Mouse (Mus musculus) heart, embryonic 15.5 days (tissue): ENCODE results near the gene Pdzd9. TPM values are rescaled to one million over a fixed set of nuclear protein-coding genes. Genes with fewer than 3 reads are reported as not detected.
"Not testable (repeated sequence)": the region's sequence is repeated elsewhere in the genome, so short reads cannot be mapped to it uniquely, and the experiment has no call there.

Source experiments
- ATAC-seq: fragments of 200-750 bp; cut with Nextera tagmentation; replicated peaks from 2 replicates; pipeline ENCODE4 v1.8.0; 2017; ENCODE audit warnings: low read depth, moderate TSS enrichment; ENCODE audit not compliant: insufficient number of reproducible peaks, insufficient read depth, low FRiP score
- H3K27ac ChIP-seq: fragments of 300-500 bp; sonication (generic); 2 replicates; pipeline ENCODE4 v1.5.1; 2015; ENCODE audit warnings: mild to moderate bottlenecking, inconsistent platforms
- H3K27me3 ChIP-seq: fragments of 300-500 bp; sonication (generic); 2 replicates; pipeline ENCODE4 v1.6.1; 2015; ENCODE audit warnings: inconsistent platforms
- H3K36me3 ChIP-seq: fragments of 300-500 bp; sonication (generic); 2 replicates; pipeline ENCODE4 v1.6.1; 2015; ENCODE audit warnings: mild to moderate bottlenecking, inconsistent platforms
- H3K4me1 ChIP-seq: fragments of 300-500 bp; sonication (generic); replicated peaks from 2 replicates; pipeline ENCODE4 v1.6.1; 2015; ENCODE audit warnings: inconsistent platforms
- H3K4me2 ChIP-seq: fragments of 300-500 bp; sonication (generic); 2 replicates; pipeline ENCODE4 v1.6.1; 2015; ENCODE audit warnings: inconsistent platforms, mild to moderate bottlenecking, moderate library complexity
- H3K4me3 ChIP-seq: fragments of 300-500 bp; sonication (generic); 2 replicates; pipeline ENCODE4 v1.5.1; 2015; ENCODE audit warnings: mild to moderate bottlenecking, inconsistent platforms
- H3K9ac ChIP-seq: fragments of 300-500 bp; sonication (generic); 2 replicates; pipeline ENCODE4 v1.6.1; 2015; ENCODE audit warnings: mild to moderate bottlenecking, inconsistent platforms
- H3K9me3 ChIP-seq: fragments of 300-500 bp; sonication (generic); replicated peaks from 2 replicates; pipeline ENCODE4 v1.6.1; 2016; ENCODE audit warnings: inconsistent platforms
- WGBS: fragments of 180-500 bp; shearing (Covaris S2); methylation state at CpG from one replicate; pipeline ENCODE4 v1.1.7; 2015; ENCODE audit warnings: mixed read lengths; 5-methylcytosine and 5-hydroxymethylcytosine counted together
- polyA plus RNA-seq: library from polyadenylated mRNA; unstranded; fragments of >200 nt; fragmentation: Nextera tagmentation; extraction: Ambion mirVana; gene quantifications from 2 replicates; pipeline ENCODE4 v1.2.1, GENCODE M21; 2015

Gene Pdzd9
- polyA plus RNA-seq = 0.34 and 0.45 TPM in 2 replicates

GRCm38 (mm10) chr7:120670153-120670875 lies at the start of gene Pdzd9:
TSS of gene Pdzd9 (minus strand) at chr7:120670343.
- no peaks in the 10 kb centered on the region for H3K27me3 ChIP-seq
- no peak within 1 kb of the TSS for H3K4me3 ChIP-seq
- H3K4me2 ChIP-seq = peak within 1 kb of the TSS; percentile 36
- no peak for ATAC-seq
- no peak within 1 kb of the TSS for H3K9ac ChIP-seq
- no peak within 1 kb of the TSS for H3K27ac ChIP-seq
- H3K36me3 ChIP-seq = no peaks in the 10 kb centered on the region
- 15% methylated on average over 14 of the region's 14 CpGs for WGBS
- H3K4me1 ChIP-seq = 0 out of 2 replicates have a peak, but pooled peaks cover 5% of the 10 kb centered on the region
- H3K9me3 ChIP-seq = no peaks in the 10 kb centered on the region

- Histone ChIP-seq H3K4me2 (no peak overlapping the region), H3K27ac (no peak overlapping the region), H3K9me3 (no peaks in the 10 kb centered on the region), H3K4me1 (peaks cover 3% of the 10 kb centered on the region; the same call in 1 of the 2 replicates), H3K27me3 (no peaks in the 10 kb centered on the region), H3K9ac (no peak overlapping the region), H3K36me3 (no peaks in the 10 kb centered on the region), H3K4me3 (no peak overlapping the region)
- WGBS = 52% methylated on average over 2 of the region's 2 CpGs
- no peak for ATAC-seq
These were observed 47.1 kb upstream of the Pdzd9 start for GRCm38 (mm10) chr7:120717261-120717660.

GRCm38 (mm10) chr7:120713951-120714350 lies 43.8 kb upstream of the Pdzd9 start:
- not testable (repeated sequence) for H3K4me1 ChIP-seq, H3K27me3 ChIP-seq, H3K4me3 ChIP-seq, H3K9ac ChIP-seq, ATAC-seq, H3K36me3 ChIP-seq, H3K9me3 ChIP-seq
- Histone ChIP-seq H3K4me2 (peak overlapping the region; percentile 26; the same call in 1 of the 2 replicates), H3K27ac (peak overlapping the region; percentile 63)
- WGBS = 60% methylated on average over 11 of the region's 11 CpGs

- Histone ChIP-seq H3K4me1 (peaks cover 3% of the 10 kb centered on the region; the same call in 1 of the 2 replicates), H3K9me3 (no peaks in the 10 kb centered on the region), H3K27me3 (no peaks in the 10 kb centered on the region), H3K4me2 (no peak overlapping the region), H3K4me3 (no peak overlapping the region), H3K36me3 (no peaks in the 10 kb centered on the region), H3K9ac (no peak overlapping the region), H3K27ac (no peak overlapping the region; the same call in 1 of the 2 replicates)
- WGBS = 80% methylated on average over 2 of the region's 2 CpGs
- no peak for ATAC-seq
These were observed 43.1 kb upstream of the Pdzd9 start for GRCm38 (mm10) chr7:120713225-120713624.

GRCm38 (mm10) chr7:120712071-120712470 lies 41.9 kb upstream of the Pdzd9 start:
- WGBS = 91% methylated on average over 2 of the region's 2 CpGs

GRCm38 (mm10) chr7:120703888-120704287 lies 33.7 kb upstream of the Pdzd9 start:
- Histone ChIP-seq H3K27ac (0 out of 2 replicates have a peak overlapping the region, but pooled peaks have one; percentile 9), H3K4me3 (no peak overlapping the region), H3K4me2 (no peak overlapping the region), H3K9me3 (no peaks in the 10 kb centered on the region), H3K4me1 (peaks cover 16% of the 10 kb centered on the region), H3K9ac (no peak overlapping the region), H3K27me3 (no peaks in the 10 kb centered on the region), H3K36me3 (no peaks in the 10 kb centered on the region)
- ATAC-seq = no peak
- WGBS = 46% methylated on average over 3 of the region's 3 CpGs

More at GRCm38 (mm10) chr7:120712071-120712470, 41.9 kb upstream of the Pdzd9 start:
- no peak overlapping the region for H3K4me3 ChIP-seq
- no peak for ATAC-seq
- no peaks in the 10 kb centered on the region for H3K9me3 ChIP-seq
- no peak overlapping the region for H3K9ac ChIP-seq
- H3K4me1 ChIP-seq = peaks cover 3% of the 10 kb centered on the region; the same call in 1 of the 2 replicates
- no peaks in the 10 kb centered on the region for H3K27me3 ChIP-seq
- no peaks in the 10 kb centered on the region for H3K36me3 ChIP-seq
- H3K27ac ChIP-seq = no peak overlapping the region
- no peak overlapping the region for H3K4me2 ChIP-seq

- Histone ChIP-seq H3K36me3 (no peaks in the 10 kb centered on the region; the same call in 1 of the 2 replicates), H3K4me3 (no peak overlapping the region), H3K4me1 (peaks cover 16% of the 10 kb centered on the region), H3K4me2 (no peak overlapping the region), H3K27ac (no peak overlapping the region), H3K9me3 (no peaks in the 10 kb centered on the region), H3K27me3 (no peaks in the 10 kb centered on the region), H3K9ac (no peak overlapping the region)
- ATAC-seq = no peak
- 86% methylated on average over 6 of the region's 6 CpGs for WGBS
These were observed 29.4 kb upstream of the Pdzd9 start for GRCm38 (mm10) chr7:120699586-120699985.

GRCm38 (mm10) chr7:120696331-120696730 lies 26.2 kb upstream of the Pdzd9 start:
- no peak overlapping the region for H3K4me3 ChIP-seq
- H3K4me2 ChIP-seq = no peak overlapping the region
- H3K27ac ChIP-seq = no peak overlapping the region
- no peaks in the 10 kb centered on the region for H3K9me3 ChIP-seq
- WGBS = 94% methylated on average over 2 of the region's 2 CpGs
- no peaks in the 10 kb centered on the region for H3K4me1 ChIP-seq
- H3K27me3 ChIP-seq = no peaks in the 10 kb centered on the region
- no peak for ATAC-seq
- H3K9ac ChIP-seq = no peak overlapping the region
- no peaks in the 10 kb centered on the region; the same call in 1 of the 2 replicates for H3K36me3 ChIP-seq

GRCm38 (mm10) chr7:120695641-120696040 lies 25.5 kb upstream of the Pdzd9 start:
- Histone ChIP-seq H3K27me3 (no peaks in the 10 kb centered on the region), H3K4me3 (no peak overlapping the region), H3K27ac (no peak overlapping the region), H3K4me1 (no peaks in the 10 kb centered on the region), H3K9ac (no peak overlapping the region), H3K9me3 (no peaks in the 10 kb centered on the region), H3K4me2 (no peak overlapping the region), H3K36me3 (no peaks in the 10 kb centered on the region; the same call in 1 of the 2 replicates)
- ATAC-seq = no peak
- 76% methylated on average over 1 of the region's 1 CpGs for WGBS

- no peaks in the 10 kb centered on the region for H3K4me1 ChIP-seq
- no peak overlapping the region for H3K9ac ChIP-seq
- no peak for ATAC-seq
- no peaks in the 10 kb centered on the region for H3K27me3 ChIP-seq
- H3K27ac ChIP-seq = no peak overlapping the region
- no peaks in the 10 kb centered on the region for H3K9me3 ChIP-seq
- no peaks in the 10 kb centered on the region; the same call in 1 of the 2 replicates for H3K36me3 ChIP-seq
- WGBS = 47% methylated on average over 6 of the region's 6 CpGs
- H3K4me2 ChIP-seq = no peak overlapping the region
- no peak overlapping the region for H3K4me3 ChIP-seq
These were observed 25.1 kb upstream of the Pdzd9 start for GRCm38 (mm10) chr7:120695196-120695595.

GRCm38 (mm10) chr7:120693831-120694375 lies 23.8 kb upstream of the Pdzd9 start:
- Histone ChIP-seq H3K9ac (no peak overlapping the region), H3K27me3 (no peaks in the 10 kb centered on the region), H3K4me1 (peaks cover 4% of the 10 kb centered on the region; the same call in 1 of the 2 replicates), H3K36me3 (no peaks in the 10 kb centered on the region; the same call in 1 of the 2 replicates), H3K4me2 (no peak overlapping the region), H3K4me3 (no peak overlapping the region), H3K9me3 (no peaks in the 10 kb centered on the region), H3K27ac (no peak overlapping the region)
- ATAC-seq = no peak
- WGBS = 93% methylated on average over 5 of the region's 5 CpGs
